Mouse (Mus musculus): ENCODE measurements around the gene Zfyve26. TPM values are rescaled to one million over a fixed set of nuclear protein-coding genes. Genes with fewer than 3 reads are reported as not detected.
A peak's percentile ranks its signal among the peaks of the same experiment; 100 is the strongest.
"Not testable (repeated sequence)": the region's sequence is repeated elsewhere in the genome, so short reads cannot be mapped to it uniquely, and the experiment has no call there.

Gene Zfyve26
- polyA plus RNA-seq, 1 experiment from 2014 or later: 17.2 TPM

DNA sequence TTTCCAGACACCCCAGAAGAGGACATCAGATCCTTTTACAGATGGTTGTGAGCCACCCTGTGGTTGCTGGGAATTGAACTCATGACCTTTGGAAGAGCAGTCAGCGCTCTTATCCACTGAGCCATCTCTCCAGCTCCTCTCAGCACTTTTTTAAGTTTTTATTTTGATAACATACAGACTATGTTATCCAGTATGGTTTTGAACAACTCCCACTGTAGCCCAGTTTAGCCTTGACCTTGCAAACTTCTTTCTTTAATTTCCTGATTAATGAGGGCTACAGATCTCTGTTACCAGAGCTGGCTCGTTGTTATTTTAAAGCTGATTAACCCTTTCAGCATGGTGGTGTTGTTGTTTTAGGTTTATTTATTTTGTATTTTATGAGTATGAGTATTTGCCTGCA lies 30.1 kb upstream of the Zfyve26 start:
- H3K4me3 ChIP-seq (ENCODE audit: low read depth, low read length): no peak overlapping the region
- H3K27me3 ChIP-seq (ENCODE audit: control insufficient read depth, insufficient read depth, low read length): no peaks in the 10 kb centered on the region
- no peak overlapping the region for H3K9ac ChIP-seq (replicated peaks; ENCODE audit: low read depth, low read length)
- H3K4me1 ChIP-seq (ENCODE audit: control insufficient read depth, insufficient read depth, low read length): peaks cover 13% of the 10 kb centered on the region
- no peak for ATAC-seq (ENCODE audit: insufficient number of reproducible peaks, insufficient read depth, low FRiP score, low read depth)
- no peaks in the 10 kb centered on the region for H3K36me3 ChIP-seq (ENCODE audit: control insufficient read depth, insufficient read depth, low read length)
- H3K4me2 ChIP-seq (replicated peaks; ENCODE audit: low read depth, low read length): no peak overlapping the region
- H3K9me3 ChIP-seq (ENCODE audit: control insufficient read depth, low read depth, low read length): no peaks in the 10 kb centered on the region
- WGBS: 30% methylated on average over 2 of the region's 2 CpGs
- no peak overlapping the region for H3K27ac ChIP-seq (ENCODE audit: low read length)

DNA sequence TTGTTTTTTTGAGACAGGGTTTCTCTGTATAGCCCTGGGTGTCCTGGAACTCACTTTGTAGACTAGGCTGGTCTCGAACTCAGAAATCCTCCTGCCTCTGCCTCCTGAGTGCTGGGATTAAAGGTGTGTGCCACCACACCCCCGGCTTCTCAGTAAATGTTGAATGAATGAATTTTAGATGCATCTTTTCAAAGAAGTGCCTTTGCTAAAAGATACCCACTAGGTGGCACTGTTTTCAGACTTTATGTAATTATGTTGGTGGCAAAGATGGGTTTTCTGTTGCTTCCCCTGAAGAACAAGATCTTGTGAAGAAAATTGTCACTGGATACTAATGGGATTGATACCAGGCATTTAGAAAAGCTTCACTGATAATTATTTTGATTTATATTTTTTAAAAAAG lies 26.4 kb upstream of the Zfyve26 start:
- not testable (repeated sequence) for ATAC-seq (ENCODE audit: insufficient number of reproducible peaks, insufficient read depth, low FRiP score, low read depth); H3K27ac ChIP-seq (ENCODE audit: low read length); H3K9me3 ChIP-seq (ENCODE audit: control insufficient read depth, low read depth, low read length); H3K9ac ChIP-seq (replicated peaks; ENCODE audit: low read depth, low read length); H3K27me3 ChIP-seq (ENCODE audit: control insufficient read depth, insufficient read depth, low read length); H3K4me2 ChIP-seq (replicated peaks; ENCODE audit: low read depth, low read length); H3K4me3 ChIP-seq (ENCODE audit: low read depth, low read length); H3K36me3 ChIP-seq (ENCODE audit: control insufficient read depth, insufficient read depth, low read length)
- peaks cover 10% of the 10 kb centered on the region; the same call in 1 of the 2 replicates for H3K4me1 ChIP-seq (ENCODE audit: control insufficient read depth, insufficient read depth, low read length)
- 63% methylated on average over 2 of the region's 2 CpGs for WGBS

DNA sequence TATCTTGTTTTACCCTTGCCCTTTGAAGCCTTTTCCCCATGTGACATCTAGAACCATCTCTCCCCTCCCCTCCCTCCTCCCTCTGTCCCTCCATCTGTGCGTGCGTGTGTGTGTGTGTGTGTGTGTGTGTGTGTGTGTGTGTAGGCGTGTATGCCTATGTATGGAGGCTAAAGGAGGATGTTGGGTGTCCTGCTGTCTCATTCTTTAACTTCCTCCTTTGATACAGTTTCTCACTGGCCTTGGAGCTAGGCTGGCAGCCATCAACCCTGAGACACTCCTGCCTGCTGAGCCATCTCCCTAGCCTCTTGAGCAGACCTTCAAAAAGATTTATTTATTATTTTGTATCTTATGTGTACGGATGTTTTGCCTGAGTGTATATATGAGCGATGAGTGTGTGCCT lies 24.8 kb upstream of the Zfyve26 start:
- no peak for ATAC-seq (ENCODE audit: insufficient number of reproducible peaks, insufficient read depth, low FRiP score, low read depth)
- Histone ChIP-seq H3K27ac (ENCODE audit: low read length) (no peak overlapping the region), H3K36me3 (ENCODE audit: control insufficient read depth, insufficient read depth, low read length) (no peaks in the 10 kb centered on the region), H3K4me1 (ENCODE audit: control insufficient read depth, insufficient read depth, low read length) (peaks cover 7% of the 10 kb centered on the region), H3K4me3 (ENCODE audit: low read depth, low read length) (no peak overlapping the region), H3K9ac (replicated peaks; ENCODE audit: low read depth, low read length) (no peak overlapping the region), H3K9me3 (ENCODE audit: control insufficient read depth, low read depth, low read length) (no peaks in the 10 kb centered on the region), H3K27me3 (ENCODE audit: control insufficient read depth, insufficient read depth, low read length) (no peaks in the 10 kb centered on the region), H3K4me2 (replicated peaks; ENCODE audit: low read depth, low read length) (no peak overlapping the region)
- 80% methylated on average over 5 of the region's 5 CpGs for WGBS

DNA sequence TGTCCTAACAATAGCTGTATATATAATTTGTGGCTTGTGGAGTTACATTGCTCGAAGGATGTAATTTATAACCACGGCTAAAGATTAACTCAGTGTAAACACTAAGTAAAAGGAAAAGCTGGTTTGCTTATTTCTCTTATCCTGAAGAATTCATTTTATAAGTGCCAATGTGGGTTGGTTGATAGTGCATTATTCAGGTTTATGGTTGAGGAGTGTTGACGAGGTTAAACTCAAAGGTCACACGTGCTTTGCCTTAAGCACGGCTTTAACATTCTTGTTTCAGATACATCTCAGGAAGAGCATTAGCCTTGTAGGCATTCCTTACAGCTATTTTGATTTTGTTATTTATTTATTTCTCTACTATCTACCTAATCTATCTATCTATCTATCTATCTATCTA lies 21.2 kb upstream of the Zfyve26 start:
- Histone ChIP-seq H3K9ac (replicated peaks; ENCODE audit: low read depth, low read length) (no peak overlapping the region), H3K4me1 (ENCODE audit: control insufficient read depth, insufficient read depth, low read length) (peaks cover 7% of the 10 kb centered on the region), H3K9me3 (ENCODE audit: control insufficient read depth, low read depth, low read length) (no peaks in the 10 kb centered on the region), H3K27ac (ENCODE audit: low read length) (no peak overlapping the region), H3K27me3 (ENCODE audit: control insufficient read depth, insufficient read depth, low read length) (no peaks in the 10 kb centered on the region), H3K36me3 (ENCODE audit: control insufficient read depth, insufficient read depth, low read length) (no peaks in the 10 kb centered on the region), H3K4me3 (ENCODE audit: low read depth, low read length) (no peak overlapping the region), H3K4me2 (replicated peaks; ENCODE audit: low read depth, low read length) (no peak overlapping the region)
- WGBS: 22% methylated on average over 5 of the region's 5 CpGs
- ATAC-seq (ENCODE audit: insufficient number of reproducible peaks, insufficient read depth, low FRiP score, low read depth): 0 out of 2 replicates have a peak, but pooled peaks have one; percentile 42

DNA sequence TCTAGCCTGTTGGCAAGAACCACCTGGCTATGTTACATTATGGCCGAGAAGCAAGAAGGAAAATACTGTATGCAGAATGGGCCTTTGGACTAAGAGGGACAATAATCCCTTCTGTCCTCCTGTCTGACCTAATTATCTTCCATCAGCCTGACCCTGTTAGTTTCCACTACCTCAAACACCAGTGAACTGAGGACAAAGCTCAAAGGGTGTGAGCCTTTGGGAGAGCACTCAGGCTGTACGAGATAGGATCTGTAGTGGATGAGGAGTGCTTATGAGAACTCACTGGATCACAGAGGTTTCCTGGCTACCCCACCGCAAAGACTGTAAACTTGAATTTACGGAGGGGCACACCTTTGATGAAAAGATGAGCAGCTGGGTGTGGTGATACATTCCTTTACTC lies 17.6 kb upstream of the Zfyve26 start:
- WGBS: 92% methylated on average over 4 of the region's 4 CpGs
- no peak for ATAC-seq (ENCODE audit: insufficient number of reproducible peaks, insufficient read depth, low FRiP score, low read depth)
- H3K4me3 ChIP-seq (ENCODE audit: low read depth, low read length): no peak overlapping the region

DNA sequence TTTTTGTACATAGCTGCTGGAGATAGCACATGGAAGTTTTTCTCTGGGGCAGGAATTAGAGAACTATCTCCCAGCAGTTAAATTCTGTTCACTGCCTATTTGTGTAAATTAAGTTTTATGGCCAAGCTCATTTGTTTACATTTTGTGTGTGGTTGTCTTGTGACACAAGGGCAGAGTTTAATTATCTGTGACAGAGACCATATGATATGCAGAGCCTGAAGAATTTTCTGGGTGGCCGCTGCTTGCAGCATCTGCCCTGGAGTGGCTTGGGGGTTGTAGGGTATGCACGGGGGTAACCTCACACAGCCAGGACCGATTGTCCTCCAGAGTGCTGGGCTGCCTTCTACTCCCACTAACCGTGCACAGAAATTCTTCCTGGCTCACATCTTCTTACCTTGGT lies 9.9 kb upstream of the Zfyve26 start:
- Histone ChIP-seq H3K27me3 (ENCODE audit: control insufficient read depth, insufficient read depth, low read length) (no peaks in the 10 kb centered on the region), H3K4me3 (ENCODE audit: low read depth, low read length) (no peak overlapping the region), H3K36me3 (ENCODE audit: control insufficient read depth, insufficient read depth, low read length) (no peaks in the 10 kb centered on the region), H3K27ac (ENCODE audit: low read length) (no peak overlapping the region), H3K9me3 (ENCODE audit: control insufficient read depth, low read depth, low read length) (no peaks in the 10 kb centered on the region), H3K4me2 (replicated peaks; ENCODE audit: low read depth, low read length) (no peak overlapping the region), H3K9ac (replicated peaks; ENCODE audit: low read depth, low read length) (no peak overlapping the region), H3K4me1 (ENCODE audit: control insufficient read depth, insufficient read depth, low read length) (no peaks in the 10 kb centered on the region)
- 47% methylated on average over 4 of the region's 4 CpGs for WGBS
- no peak for ATAC-seq (ENCODE audit: insufficient number of reproducible peaks, insufficient read depth, low FRiP score, low read depth)

More for the DNA sequence above, 17.6 kb upstream of the Zfyve26 start:
- H3K27ac ChIP-seq (ENCODE audit: low read length): no peak overlapping the region
- H3K9me3 ChIP-seq (ENCODE audit: control insufficient read depth, low read depth, low read length): no peaks in the 10 kb centered on the region
- no peaks in the 10 kb centered on the region for H3K36me3 ChIP-seq (ENCODE audit: control insufficient read depth, insufficient read depth, low read length)
- H3K9ac ChIP-seq (replicated peaks; ENCODE audit: low read depth, low read length): no peak overlapping the region
- no peak overlapping the region for H3K4me2 ChIP-seq (replicated peaks; ENCODE audit: low read depth, low read length)
- H3K4me1 ChIP-seq (ENCODE audit: control insufficient read depth, insufficient read depth, low read length): peaks cover 7% of the 10 kb centered on the region
- H3K27me3 ChIP-seq (ENCODE audit: control insufficient read depth, insufficient read depth, low read length): no peaks in the 10 kb centered on the region

DNA sequence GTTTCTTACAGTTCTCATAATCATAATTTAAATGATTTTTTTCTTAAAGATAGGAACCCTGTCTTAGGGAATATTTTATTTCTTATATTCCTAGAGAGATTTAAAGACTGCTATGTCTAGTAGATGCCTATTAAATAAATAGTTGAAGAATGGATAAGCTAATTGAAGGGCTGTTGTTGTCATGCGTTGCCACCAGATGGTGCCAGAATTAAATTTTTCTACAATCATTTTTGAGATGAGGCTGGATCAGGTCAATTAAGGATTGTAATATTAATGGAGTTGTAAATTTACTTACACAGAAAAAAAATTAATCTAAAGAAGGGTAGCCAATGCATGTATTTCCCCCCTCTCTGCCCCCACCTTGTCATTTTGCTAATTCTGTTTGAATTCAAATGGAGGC lies 9.0 kb upstream of the Zfyve26 start:
- Histone ChIP-seq H3K4me2 (replicated peaks; ENCODE audit: low read depth, low read length) (no peak overlapping the region), H3K4me1 (ENCODE audit: control insufficient read depth, insufficient read depth, low read length) (no peaks in the 10 kb centered on the region), H3K4me3 (ENCODE audit: low read depth, low read length) (no peak overlapping the region), H3K27me3 (ENCODE audit: control insufficient read depth, insufficient read depth, low read length) (no peaks in the 10 kb centered on the region), H3K9ac (replicated peaks; ENCODE audit: low read depth, low read length) (no peak overlapping the region), H3K9me3 (ENCODE audit: control insufficient read depth, low read depth, low read length) (no peaks in the 10 kb centered on the region), H3K36me3 (ENCODE audit: control insufficient read depth, insufficient read depth, low read length) (no peaks in the 10 kb centered on the region), H3K27ac (ENCODE audit: low read length) (no peak overlapping the region)
- 48% methylated on average over 1 of the region's 1 CpGs for WGBS
- ATAC-seq (ENCODE audit: insufficient number of reproducible peaks, insufficient read depth, low FRiP score, low read depth): no peak

DNA sequence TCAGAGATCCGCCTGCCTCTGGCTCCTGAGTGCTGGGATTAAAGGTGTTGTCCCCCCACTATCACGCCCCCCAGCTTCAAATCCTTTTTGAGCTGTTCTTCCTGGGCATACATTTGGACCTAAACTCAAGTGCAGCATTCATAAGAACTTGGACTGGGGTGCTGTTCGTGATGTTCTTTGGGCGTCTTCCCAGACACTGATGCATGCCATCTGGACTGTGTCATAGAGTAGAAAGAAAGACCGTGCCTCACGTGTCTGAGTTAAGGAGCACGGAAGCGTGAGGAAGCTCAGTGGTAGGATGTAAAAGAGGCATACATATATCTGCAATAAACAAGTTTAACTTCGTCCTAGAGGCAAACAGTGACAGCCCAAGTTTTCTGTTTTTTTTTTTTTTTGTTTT lies 5.7 kb upstream of the Zfyve26 start:
- Histone ChIP-seq H3K27me3 (ENCODE audit: control insufficient read depth, insufficient read depth, low read length) (no peaks in the 10 kb centered on the region), H3K27ac (ENCODE audit: low read length) (no peak overlapping the region), H3K9ac (replicated peaks; ENCODE audit: low read depth, low read length) (no peak overlapping the region), H3K9me3 (ENCODE audit: control insufficient read depth, low read depth, low read length) (no peaks in the 10 kb centered on the region), H3K4me1 (ENCODE audit: control insufficient read depth, insufficient read depth, low read length) (no peaks in the 10 kb centered on the region), H3K4me3 (ENCODE audit: low read depth, low read length) (no peak overlapping the region), H3K4me2 (replicated peaks; ENCODE audit: low read depth, low read length) (no peak overlapping the region), H3K36me3 (ENCODE audit: control insufficient read depth, insufficient read depth, low read length) (no peaks in the 10 kb centered on the region)
- ATAC-seq (ENCODE audit: insufficient number of reproducible peaks, insufficient read depth, low FRiP score, low read depth): no peak
- 70% methylated on average over 9 of the region's 9 CpGs for WGBS

DNA sequence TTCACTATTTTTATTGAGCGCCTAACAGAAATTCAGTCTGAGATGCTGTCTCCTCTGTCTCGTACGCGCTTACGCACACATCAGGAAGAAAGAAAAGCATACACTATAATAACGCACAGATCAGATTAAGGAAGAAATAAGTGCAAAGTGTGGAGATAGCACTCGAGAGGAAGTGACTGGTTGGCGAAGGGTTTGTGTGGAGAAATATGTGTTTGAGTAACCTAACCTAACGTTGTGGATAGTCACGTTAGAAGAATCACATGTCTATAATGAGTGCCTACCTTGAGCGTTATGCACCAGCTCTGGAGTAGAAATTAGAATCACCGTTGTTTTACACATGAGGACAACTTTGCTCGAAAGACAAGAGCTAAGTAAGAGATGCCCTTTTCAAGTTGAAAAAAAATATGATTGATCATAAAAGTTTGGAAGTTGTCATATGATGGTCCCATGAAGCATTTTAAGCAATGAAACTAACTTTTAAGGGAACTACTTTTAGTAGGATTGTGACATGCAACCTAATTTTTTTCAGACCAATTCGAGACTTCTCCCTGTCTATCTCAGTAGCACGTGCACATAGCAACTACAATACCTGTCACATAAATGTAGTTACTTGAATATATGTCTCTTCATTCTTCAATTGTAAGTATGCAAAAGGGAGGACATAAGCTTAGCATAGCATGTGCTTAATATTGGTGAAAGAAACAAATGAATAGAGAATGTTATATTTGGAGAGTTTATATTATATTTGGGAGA lies 2.0 kb upstream of the Zfyve26 start:
- H3K4me1 ChIP-seq (ENCODE audit: control insufficient read depth, insufficient read depth, low read length): peaks cover 6% of the 10 kb centered on the region; the same call in 1 of the 2 replicates
- H3K36me3 ChIP-seq (ENCODE audit: control insufficient read depth, insufficient read depth, low read length): no peaks in the 10 kb centered on the region
- no peaks in the 10 kb centered on the region for H3K27me3 ChIP-seq (ENCODE audit: control insufficient read depth, insufficient read depth, low read length)
- no peak for ATAC-seq (ENCODE audit: insufficient number of reproducible peaks, insufficient read depth, low FRiP score, low read depth)
- H3K9me3 ChIP-seq (ENCODE audit: control insufficient read depth, low read depth, low read length): no peaks in the 10 kb centered on the region
- peak overlapping the region; percentile 66 for H3K4me2 ChIP-seq (replicated peaks; ENCODE audit: low read depth, low read length)
- peak overlapping the region; percentile 59 for H3K9ac ChIP-seq (replicated peaks; ENCODE audit: low read depth, low read length)
- WGBS: 12% methylated on average over 15 of the region's 15 CpGs
- H3K27ac ChIP-seq (ENCODE audit: low read length): no peak overlapping the region
- peak overlapping the region; percentile 79 for H3K4me3 ChIP-seq (ENCODE audit: low read depth, low read length)

All from stomach, embryonic 14.5 days (tissue).